Mouse (Mus musculus): ENCODE results near the gene Sf1. TPM values are rescaled to one million over a fixed set of nuclear protein-coding genes. Genes with fewer than 3 reads are reported as not detected.

Sf1 gene
- polyA plus RNA-seq, 1 experiment from 2014 or later, result 132 TPM

GRCm38 (mm10) chr19:6425595-6425994, 62.1 kb downstream of the Sf1 start:
- ATAC-seq (ENCODE audit: low FRiP score, low TSS enrichment), result no peak
- Histone ChIP-seq H3K4me1 (ENCODE audit: insufficient read depth, low read length) (peaks cover 14% of the 10 kb centered on the region), H3K4me3 (ENCODE audit: low read length) (no peak overlapping the region), H3K9ac (replicated peaks; ENCODE audit: low read length) (no peak overlapping the region), H3K27ac (ENCODE audit: low read length) (no peak overlapping the region), H3K4me2 (replicated peaks; ENCODE audit: low read depth, low read length) (no peak overlapping the region), H3K27me3 (ENCODE audit: insufficient read depth, low read length) (peaks cover 69% of the 10 kb centered on the region), H3K36me3 (ENCODE audit: insufficient read depth, low read length) (no peaks in the 10 kb centered on the region), H3K9me3 (ENCODE audit: low read length) (no peaks in the 10 kb centered on the region)
- WGBS, result 38% methylated on average over 5 of the region's 5 CpGs

GRCm38 (mm10) chr19:6426703-6427500, 63.4 kb downstream of the Sf1 start:
- Histone ChIP-seq H3K4me2 (replicated peaks; ENCODE audit: low read depth, low read length) (no peak overlapping the region), H3K9me3 (ENCODE audit: low read length) (no peaks in the 10 kb centered on the region), H3K4me1 (ENCODE audit: insufficient read depth, low read length) (peaks cover 14% of the 10 kb centered on the region), H3K27me3 (ENCODE audit: insufficient read depth, low read length) (peaks cover 71% of the 10 kb centered on the region), H3K36me3 (ENCODE audit: insufficient read depth, low read length) (no peaks in the 10 kb centered on the region), H3K9ac (replicated peaks; ENCODE audit: low read length) (no peak overlapping the region), H3K27ac (ENCODE audit: low read length) (no peak overlapping the region), H3K4me3 (ENCODE audit: low read length) (no peak overlapping the region)
- WGBS, result 19% methylated on average over 13 of the region's 13 CpGs
- ATAC-seq (ENCODE audit: low FRiP score, low TSS enrichment), result peak; percentile 19; the same call in 1 of the 2 replicates

Small RNA genes within 50 kb of the gene (microRNA-seq; reads per million reads assigned to microRNA genes)
- gene Mir6989, result not detected

Other genes starting within 250 kb of the Sf1 start
- gene Sac3d1, start 245.0 kb upstream of the Sf1 start, polyA plus RNA-seq (2015; fragmentation: Nextera tagmentation; extraction: Ambion mirVana), result 42.3 and 43.7 TPM in 2 replicates
- 33.3 and 36.2 TPM in 2 replicates for gene Snx15, start 235.4 kb upstream of the Sf1 start, polyA plus RNA-seq (2015; fragmentation: Nextera tagmentation; extraction: Ambion mirVana)
- 0.47 and 0.84 TPM in 2 replicates for gene Batf2, start 222.7 kb upstream of the Sf1 start, polyA plus RNA-seq (2015; fragmentation: Nextera tagmentation; extraction: Ambion mirVana)
- gene Arl2, start 222.1 kb upstream of the Sf1 start, polyA plus RNA-seq (2015; fragmentation: Nextera tagmentation; extraction: Ambion mirVana), result 111 and 113 TPM in 2 replicates
- not detected in 2 replicates for gene Majin, start 179.3 kb upstream of the Sf1 start, polyA plus RNA-seq (2015; fragmentation: Nextera tagmentation; extraction: Ambion mirVana)
- gene Gpha2, start 137.3 kb upstream of the Sf1 start, polyA plus RNA-seq (2015; fragmentation: Nextera tagmentation; extraction: Ambion mirVana), result 0.73 and 1.4 TPM in 2 replicates
- 27.5 and 31.0 TPM in 2 replicates for gene Ppp2r5b, start 127.8 kb upstream of the Sf1 start, polyA plus RNA-seq (2015; fragmentation: Nextera tagmentation; extraction: Ambion mirVana)
- 12.1 and 13.1 TPM in 2 replicates for gene Atg2a, start 122.0 kb upstream of the Sf1 start, polyA plus RNA-seq (2015; fragmentation: Nextera tagmentation; extraction: Ambion mirVana)
- 84.2 and 89.5 TPM in 2 replicates for gene Ehd1, start 87.0 kb upstream of the Sf1 start, polyA plus RNA-seq (2015; fragmentation: Nextera tagmentation; extraction: Ambion mirVana)
- 0.80 and 1.5 TPM in 2 replicates for gene Cdc42bpg, start 57.2 kb upstream of the Sf1 start, polyA plus RNA-seq (2015; fragmentation: Nextera tagmentation; extraction: Ambion mirVana)
- gene Men1, start 28.7 kb upstream of the Sf1 start, polyA plus RNA-seq (2015; fragmentation: Nextera tagmentation; extraction: Ambion mirVana), result 93.0 and 96.2 TPM in 2 replicates
- 25.9 and 28.7 TPM in 2 replicates for gene Map4k2, start 22.6 kb upstream of the Sf1 start, polyA plus RNA-seq (2015; fragmentation: Nextera tagmentation; extraction: Ambion mirVana)
- 36.2 and 38.3 TPM in 2 replicates for gene Pygm, start 20.7 kb downstream of the Sf1 start, polyA plus RNA-seq (2015; fragmentation: Nextera tagmentation; extraction: Ambion mirVana)
- gene Rasgrp2, start 35.6 kb downstream of the Sf1 start, polyA plus RNA-seq (2015; fragmentation: Nextera tagmentation; extraction: Ambion mirVana), result 105 and 121 TPM in 2 replicates
- 6.0 and 6.2 TPM in 2 replicates for gene Nrxn2, start 55.0 kb downstream of the Sf1 start, polyA plus RNA-seq (2015; fragmentation: Nextera tagmentation; extraction: Ambion mirVana)
- 27.4 and 27.7 TPM in 2 replicates for gene Slc22a12, start 179.3 kb downstream of the Sf1 start, polyA plus RNA-seq (2015; fragmentation: Nextera tagmentation; extraction: Ambion mirVana)

All from kidney, embryonic 16.5 days (tissue).